ENCODE assay signal across 9 mouse cellular contexts in the genomic region with DNA sequence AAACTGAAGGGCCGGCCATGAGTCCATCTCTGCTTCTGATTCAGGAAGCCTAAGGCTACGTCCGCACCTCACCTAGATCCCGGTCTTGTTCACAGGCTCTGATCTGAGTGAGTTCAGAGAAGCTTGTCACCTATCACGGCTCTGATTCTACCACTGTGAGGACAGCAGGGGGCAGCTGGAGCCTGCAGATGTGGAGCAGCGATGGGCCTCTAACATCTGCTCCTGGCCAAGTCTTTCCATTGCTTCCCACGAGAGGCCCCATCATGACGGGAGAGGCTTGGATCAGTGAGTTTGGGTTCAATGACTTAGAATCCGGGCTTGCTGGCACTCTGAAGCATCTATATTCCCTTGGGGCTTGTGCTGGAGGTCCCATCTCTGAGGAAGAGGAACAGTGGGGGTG. TPM values are rescaled to one million over a fixed set of nuclear protein-coding genes. Genes with fewer than 3 reads are reported as not detected.
DNase-seq lines count a peak whose midpoint lies in the region; ATAC-seq and TF ChIP-seq lines count a peak whose summit lies in the region.
"Had no signal": no experiment of that assay in that cellular context is flagged by ENCODE, and none has a peak within 500 bp of the region (broad histone marks: within the 10 kb centered on the region; RNA-seq: fewer than 3 reads in every experiment).

No protein-coding gene starts in this region.

- H3K27ac ChIP-seq in CH12.LX (ENCODE audit: insufficient read depth, low read depth): no peak overlapping the region

- no peak overlapping the region for H3K9ac ChIP-seq in CH12.LX (ENCODE audit: insufficient read depth, low read depth)

- TF ChIP-seq RAD21 in CH12.LX (IDR thresholded peaks at IDR 0.05; ENCODE audit: low read depth, low read length): peak; percentile 81

- no peak for TF ChIP-seq EP300 in CH12.LX (IDR thresholded peaks at IDR 0.05; ENCODE audit: low read length)

- no peak overlapping the region for H3K4me2 ChIP-seq in CH12.LX (ENCODE audit: insufficient read depth, low read depth, poor library complexity, severe bottlenecking)
- H3K4me2 ChIP-seq: heart, embryonic 13.5 days had no signal

- TF ChIP-seq CTCF in CH12.LX (conservative IDR thresholded peaks at IDR 0.05 in 1 of 2, IDR thresholded peaks at IDR 0.05 in 1 of 2; ENCODE audit: low read depth in 2 of 2, low read length in 2 of 2): peak in 1 of 2 experiments; percentile 79; a peak in 2 of 4 replicates

- ATAC-seq in erythroid progenitor cell, adult 5-6 weeks (replicated peaks; ENCODE audit: low FRiP score, poor library complexity, severe bottlenecking): peak; percentile 66
- no peak for ATAC-seq in cerebellum, adult (ENCODE audit: insufficient number of reproducible peaks, low FRiP score, low TSS enrichment)

- H3K9me3 ChIP-seq in CH12.LX (replicated peaks; ENCODE audit: low read length): no peaks in the 10 kb centered on the region
- H3K9me3 ChIP-seq: heart, embryonic 13.5 days had no signal

- H3K79me2 ChIP-seq in CH12.LX (replicated peaks; ENCODE audit: control insufficient read depth, extremely low read depth, insufficient read depth, poor library complexity, severe bottlenecking): no peaks in the 10 kb centered on the region

- H3K4me1 ChIP-seq in CH12.LX (ENCODE audit: control insufficient read depth in 1 of 2, insufficient read depth in 2 of 2): peaks cover 22 to 84% of the 10 kb centered on the region in 2 experiments

- DNase-seq in CH12.LX (ENCODE audit: extremely low read depth) (peak; percentile 64), R1 (ENCODE audit: low read depth, low spot score) (peak; percentile 53)
- DNase-seq in kidney, adult 11 months: peak; percentile 56
- peak; percentile 53 to 62 for DNase-seq in lung, adult 18-20 months
- DNase-seq in testis, postnatal 10 days (ENCODE audit: low spot score): peak; percentile 75
- DNase-seq in c-Kit-positive CD71-positive TER-119-positive erythroid progenitor cells, embryonic 14.5 days (ENCODE audit: low spot score): no peak

- TF ChIP-seq POLR2A in CH12.LX (IDR thresholded peaks at IDR 0.05; ENCODE audit: low read depth, low read length): no peak

- in situ Hi-C loops in CH12.LX (cut with MboI; ENCODE audit: low pct_ligation_motif_present, low pct_unique_long_range_greater_than_20kb, low sequenced_read_pairs): loop anchor here (10.0 kb wide), 1 partner anchor 51 kb away; no protein-coding TSS in a partner anchor

- H3K4me3 ChIP-seq in CH12.LX (replicated peaks in 1 of 3; ENCODE audit: low read depth in 2 of 3, low read length in 2 of 3, poor library complexity in 1 of 3): no peak overlapping the region
- H3K4me3 ChIP-seq: heart, embryonic 13.5 days had no signal

- H3K36me3 ChIP-seq in CH12.LX (replicated peaks in 1 of 2; ENCODE audit: control insufficient read depth in 1 of 2, insufficient read depth in 1 of 2, low read length in 1 of 2): peaks cover 0 to 3% of the 10 kb centered on the region in 2 experiments
- H3K36me3 ChIP-seq: heart, embryonic 13.5 days had no signal

- no peaks in the 10 kb centered on the region for H3K27me3 ChIP-seq in CH12.LX (replicated peaks)

- dilution Hi-C loops in CH12.LX (cut with MboI; ENCODE audit: extremely low pct_ligation_motif_present, extremely low pct_unique_long_range_greater_than_20kb, low sequenced_read_pairs): no loop called here

TF ChIP-seq in CH12.LX, 34 proteins besides CTCF, POLR2A, EP300 and RAD21:
- TF ChIP-seq IRF4 (IDR thresholded peaks at IDR 0.05; ENCODE audit: low read depth, low read length): peak; percentile 59; the same call in 1 of the 2 replicates
- no peak for TF ChIP-seq USF1 (IDR thresholded peaks at IDR 0.05; ENCODE audit: low read depth, low read length)
- no peak for TF ChIP-seq JUN (IDR thresholded peaks at IDR 0.05; ENCODE audit: insufficient read depth, low read depth, low read length)
- TF ChIP-seq SMC3 (IDR thresholded peaks at IDR 0.05; ENCODE audit: low read depth, low read length): peak; percentile 89

RNA-seq across cellular contexts. Expression of a gene that starts 33.5 kb away (rescaled TPM):
- 156 and 207 TPM in 2 replicates for total RNA-seq in CH12.LX (2012; rRNA removed)
- 110 and 119 TPM in 2 replicates for total RNA-seq in CH12.LX (2014; rRNA removed)
- polyA plus RNA-seq in CH12.LX (2012; ENCODE audit: insufficient read length, low read depth): 235 and 291 TPM in 2 replicates
- 204 and 216 TPM in 2 replicates for total RNA-seq in erythroid progenitor cell, adult 5-6 weeks (2015; ENCODE audit: low replicate concordance)
- total RNA-seq in erythroid progenitor cell, adult 5-6 weeks (2017; ENCODE audit: low replicate concordance): 167 and 189 TPM in 2 replicates

RNA-seq across cellular contexts. Expression of a gene that starts 44.7 kb away (rescaled TPM):
- total RNA-seq in CH12.LX (2012; rRNA removed) (54.3 and 66.9 TPM in 2 replicates), CH12.LX (2014; rRNA removed) (35.5 and 42.4 TPM in 2 replicates)
- polyA plus RNA-seq in CH12.LX (2012; ENCODE audit: insufficient read length, low read depth): 51.5 and 69.7 TPM in 2 replicates
- total RNA-seq in erythroid progenitor cell, adult 5-6 weeks (2015; ENCODE audit: low replicate concordance): 7.9 and 16.3 TPM in 2 replicates
- 15.7 and 17.9 TPM in 2 replicates for total RNA-seq in erythroid progenitor cell, adult 5-6 weeks (2017; ENCODE audit: low replicate concordance)
